Mouse (Mus musculus): ENCODE results near the gene Fmn2. TPM values are rescaled to one million over a fixed set of nuclear protein-coding genes. Genes with fewer than 3 reads are reported as not detected.

Gene Fmn2
- polyA plus RNA-seq, 1 experiment from 2014 or later, result 6.5 TPM

GRCm38 (mm10) chr1:174860407-174861118, 358.9 kb downstream of the Fmn2 start:
- ATAC-seq, result no peak
- no peak overlapping the region for H3K4me2 ChIP-seq (ENCODE audit: low read length)
- no peak overlapping the region for H3K27ac ChIP-seq (ENCODE audit: low read depth, low read length)
- H3K27me3 ChIP-seq (replicated peaks; ENCODE audit: control insufficient read depth, insufficient read depth, low read length), result no peaks in the 10 kb centered on the region
- H3K9me3 ChIP-seq (ENCODE audit: control insufficient read depth, low read length), result no peaks in the 10 kb centered on the region
- no peaks in the 10 kb centered on the region for H3K4me1 ChIP-seq (ENCODE audit: control insufficient read depth, insufficient read depth, low read depth, low read length)
- H3K9ac ChIP-seq (ENCODE audit: low read depth, low read length), result no peak overlapping the region
- no peaks in the 10 kb centered on the region for H3K36me3 ChIP-seq (ENCODE audit: control insufficient read depth, insufficient read depth, low read length)
- 71% methylated on average over 10 of the region's 10 CpGs for WGBS
- no peak overlapping the region for H3K4me3 ChIP-seq (ENCODE audit: low read length)

Other genes starting within 250 kb of the Fmn2 start
- not detected in 2 replicates for gene Olfr419, start 249.8 kb upstream of the Fmn2 start, polyA plus RNA-seq (2015; fragmentation: Nextera tagmentation; extraction: Ambion mirVana)
- gene Mptx1, start 171.3 kb upstream of the Fmn2 start, polyA plus RNA-seq (2015; fragmentation: Nextera tagmentation; extraction: Ambion mirVana), result not detected in 2 replicates
- not detected in 2 replicates for gene Olfr417, start 136.7 kb upstream of the Fmn2 start, polyA plus RNA-seq (2015; fragmentation: Nextera tagmentation; extraction: Ambion mirVana)
- not detected in 2 replicates for gene Olfr248, start 110.8 kb upstream of the Fmn2 start, polyA plus RNA-seq (2015; fragmentation: Nextera tagmentation; extraction: Ambion mirVana)
- not detected in 2 replicates for gene Olfr414, start 77.8 kb upstream of the Fmn2 start, polyA plus RNA-seq (2015; fragmentation: Nextera tagmentation; extraction: Ambion mirVana)
- gene Olfr220, start 59.7 kb upstream of the Fmn2 start, polyA plus RNA-seq (2015; fragmentation: Nextera tagmentation; extraction: Ambion mirVana), result not detected in 2 replicates

All from hindbrain, embryonic 16.5 days (tissue).